Mouse (Mus musculus): ENCODE measurements at regions not wholly inside any gene's neighbourhood (a gene's known extent, or its start where the extent isn't known, plus 50 kb on each side); places are given as distances from the start of the nearest gene placed in this dataset.

GRCm38 (mm10) chr8:26594369-26594920 is 382.7 kb upstream of the Zfp703 start:
- Histone ChIP-seq H3K4me3 (ENCODE audit: low read depth, low read length) (no peak overlapping the region), H3K4me2 (ENCODE audit: low read depth, low read length, poor library complexity, severe bottlenecking) (no peak overlapping the region), H3K9ac (replicated peaks; ENCODE audit: low read length, poor library complexity, severe bottlenecking) (no peak overlapping the region), H3K9me3 (ENCODE audit: low read length) (no peaks in the 10 kb centered on the region), H3K27ac (ENCODE audit: low read depth, low read length) (no peak overlapping the region), H3K4me1 (ENCODE audit: insufficient read depth, low read length) (no peaks in the 10 kb centered on the region), H3K36me3 (ENCODE audit: insufficient read depth, low read length) (no peaks in the 10 kb centered on the region), H3K27me3 (ENCODE audit: insufficient read depth, low read length) (no peaks in the 10 kb centered on the region)
- TF ChIP-seq CTCF (IDR thresholded peaks at IDR 0.05): no peak
- WGBS: 72% methylated on average over 11 of the region's 11 CpGs
- DNase-seq (ENCODE audit: low spot score): no peak
- ATAC-seq (ENCODE audit: low FRiP score): no peak

- no peak for ATAC-seq (ENCODE audit: low FRiP score)
These were observed 381.6 kb upstream of the Zfp703 start for GRCm38 (mm10) chr8:26595431-26596018.

GRCm38 (mm10) chr8:26596665-26597362 is 380.3 kb upstream of the Zfp703 start:
- DNase-seq (ENCODE audit: low spot score) (no peak), ATAC-seq (ENCODE audit: low FRiP score) (no peak)
- H3K4me2 ChIP-seq (ENCODE audit: low read depth, low read length, poor library complexity, severe bottlenecking): no peak overlapping the region
- H3K27ac ChIP-seq (ENCODE audit: low read depth, low read length): no peak overlapping the region
- no peak overlapping the region for H3K9ac ChIP-seq (replicated peaks; ENCODE audit: low read length, poor library complexity, severe bottlenecking)
- no peaks in the 10 kb centered on the region for H3K36me3 ChIP-seq (ENCODE audit: insufficient read depth, low read length)
- H3K27me3 ChIP-seq (ENCODE audit: insufficient read depth, low read length): no peaks in the 10 kb centered on the region
- TF ChIP-seq CTCF (IDR thresholded peaks at IDR 0.05): 0 out of 2 replicates have a peak, but pooled peaks have one; percentile 14
- WGBS: 68% methylated on average over 7 of the region's 7 CpGs
- no peaks in the 10 kb centered on the region for H3K4me1 ChIP-seq (ENCODE audit: insufficient read depth, low read length)
- no peak overlapping the region for H3K4me3 ChIP-seq (ENCODE audit: low read depth, low read length)
- H3K9me3 ChIP-seq (ENCODE audit: low read length): no peaks in the 10 kb centered on the region

More at GRCm38 (mm10) chr8:26595431-26596018, 381.6 kb upstream of the Zfp703 start:
- H3K36me3 ChIP-seq (ENCODE audit: insufficient read depth, low read length): no peaks in the 10 kb centered on the region
- H3K4me1 ChIP-seq (ENCODE audit: insufficient read depth, low read length): no peaks in the 10 kb centered on the region
- WGBS: 69% methylated on average over 13 of the region's 13 CpGs
- H3K4me2 ChIP-seq (ENCODE audit: low read depth, low read length, poor library complexity, severe bottlenecking): no peak overlapping the region
- H3K27ac ChIP-seq (ENCODE audit: low read depth, low read length): no peak overlapping the region
- H3K9ac ChIP-seq (replicated peaks; ENCODE audit: low read length, poor library complexity, severe bottlenecking): no peak overlapping the region
- peak; percentile 25 for DNase-seq (ENCODE audit: low spot score)
- H3K27me3 ChIP-seq (ENCODE audit: insufficient read depth, low read length): no peaks in the 10 kb centered on the region
- H3K4me3 ChIP-seq (ENCODE audit: low read depth, low read length): no peak overlapping the region
- no peak for TF ChIP-seq CTCF (IDR thresholded peaks at IDR 0.05)
- no peaks in the 10 kb centered on the region for H3K9me3 ChIP-seq (ENCODE audit: low read length)

GRCm38 (mm10) chr8:26598520-26598919 is 378.6 kb upstream of the Zfp703 start:
- H3K4me2 ChIP-seq (ENCODE audit: low read depth, low read length, poor library complexity, severe bottlenecking): no peak overlapping the region
- no peak for DNase-seq (ENCODE audit: low spot score)
- ATAC-seq (ENCODE audit: low FRiP score): no peak
- TF ChIP-seq CTCF (IDR thresholded peaks at IDR 0.05): no peak
- no peak overlapping the region for H3K9ac ChIP-seq (replicated peaks; ENCODE audit: low read length, poor library complexity, severe bottlenecking)
- H3K36me3 ChIP-seq (ENCODE audit: insufficient read depth, low read length): no peaks in the 10 kb centered on the region
- no peak overlapping the region for H3K4me3 ChIP-seq (ENCODE audit: low read depth, low read length)
- no peaks in the 10 kb centered on the region for H3K9me3 ChIP-seq (ENCODE audit: low read length)
- H3K27me3 ChIP-seq (ENCODE audit: insufficient read depth, low read length): no peaks in the 10 kb centered on the region
- WGBS: 90% methylated on average over 8 of the region's 8 CpGs
- no peak overlapping the region for H3K27ac ChIP-seq (ENCODE audit: low read depth, low read length)
- no peaks in the 10 kb centered on the region for H3K4me1 ChIP-seq (ENCODE audit: insufficient read depth, low read length)

- DNase-seq (ENCODE audit: low spot score): no peak
- H3K4me3 ChIP-seq (ENCODE audit: low read depth, low read length): no peak overlapping the region
- no peaks in the 10 kb centered on the region for H3K36me3 ChIP-seq (ENCODE audit: insufficient read depth, low read length)
- H3K27ac ChIP-seq (ENCODE audit: low read depth, low read length): no peak overlapping the region
- no peak overlapping the region for H3K4me2 ChIP-seq (ENCODE audit: low read depth, low read length, poor library complexity, severe bottlenecking)
- no peaks in the 10 kb centered on the region for H3K9me3 ChIP-seq (ENCODE audit: low read length)
- WGBS: 97% methylated on average over 9 of the region's 9 CpGs
- no peak overlapping the region for H3K9ac ChIP-seq (replicated peaks; ENCODE audit: low read length, poor library complexity, severe bottlenecking)
- H3K4me1 ChIP-seq (ENCODE audit: insufficient read depth, low read length): no peaks in the 10 kb centered on the region
- TF ChIP-seq CTCF (IDR thresholded peaks at IDR 0.05): no peak
- no peaks in the 10 kb centered on the region for H3K27me3 ChIP-seq (ENCODE audit: insufficient read depth, low read length)
- no peak for ATAC-seq (ENCODE audit: low FRiP score)
These were observed 377.0 kb upstream of the Zfp703 start for GRCm38 (mm10) chr8:26600127-26600526.

- Histone ChIP-seq H3K4me2 (ENCODE audit: low read depth, low read length, poor library complexity, severe bottlenecking) (no peak overlapping the region), H3K4me1 (ENCODE audit: insufficient read depth, low read length) (no peaks in the 10 kb centered on the region), H3K27ac (ENCODE audit: low read depth, low read length) (no peak overlapping the region), H3K9ac (replicated peaks; ENCODE audit: low read length, poor library complexity, severe bottlenecking) (no peak overlapping the region), H3K9me3 (ENCODE audit: low read length) (0 out of 2 replicates have a peak, but pooled peaks cover 8% of the 10 kb centered on the region), H3K27me3 (ENCODE audit: insufficient read depth, low read length) (no peaks in the 10 kb centered on the region), H3K4me3 (ENCODE audit: low read depth, low read length) (no peak overlapping the region), H3K36me3 (ENCODE audit: insufficient read depth, low read length) (no peaks in the 10 kb centered on the region)
- ATAC-seq (ENCODE audit: low FRiP score) (no peak), DNase-seq (ENCODE audit: low spot score) (no peak)
- WGBS: 84% methylated on average over 1 of the region's 1 CpGs
- TF ChIP-seq CTCF (IDR thresholded peaks at IDR 0.05): no peak
These were observed 369.1 kb upstream of the Zfp703 start for GRCm38 (mm10) chr8:26608001-26608400.
